Mouse (Mus musculus): ENCODE data around the gene Asb4.

DNA sequence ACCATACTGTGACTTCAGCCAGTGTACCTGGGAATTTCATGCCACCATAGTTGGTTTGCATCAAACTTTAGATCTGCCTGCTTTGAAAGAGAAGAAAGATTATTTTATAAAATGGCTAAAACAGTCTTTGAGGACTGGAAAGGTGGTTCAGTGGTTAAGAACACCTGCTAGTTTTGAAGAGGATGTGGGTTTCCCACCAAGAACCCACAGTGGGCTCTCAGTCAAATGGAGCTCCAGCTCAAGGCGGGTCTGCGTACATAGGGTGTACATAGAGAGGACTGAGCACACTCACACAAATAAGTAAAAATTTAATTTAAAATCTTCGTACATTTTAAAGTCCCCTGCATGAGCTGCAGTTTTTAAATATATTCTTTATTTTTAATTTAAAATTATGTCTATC, 39.2 kb downstream of the Asb4 start:
- TF ChIP-seq POLR2A (IDR thresholded peaks at IDR 0.05; ENCODE audit: low read depth, low read length) (no peak), CTCF (conservative IDR thresholded peaks at IDR 0.05 in 1 of 2, IDR thresholded peaks at IDR 0.05 in 1 of 2; ENCODE audit: low read depth in 2 of 2, low read length in 2 of 2) (no peak), MXI1 (IDR thresholded peaks at IDR 0.05; ENCODE audit: low read depth, low read length) (no peak), JUND (conservative IDR thresholded peaks at IDR 0.05; ENCODE audit: low read depth, low read length) (no peak), USF1 (IDR thresholded peaks at IDR 0.05; ENCODE audit: low read depth, low read length) (no peak), IRF4 (IDR thresholded peaks at IDR 0.05; ENCODE audit: low read depth, low read length) (no peak)

All from CH12.LX (cell line).